Mouse (Mus musculus) megakaryocyte, embryonic 14.5 days (primary cell): ENCODE measurements around the gene Pyroxd2.

Experiments
- FLI1 ChIP-seq: IDR thresholded peaks from 2 replicates; pipeline ENCODE4 v1.6.1; 2012; ENCODE audit warnings: low read length, inconsistent platforms, mixed read lengths
- GATA1 ChIP-seq: IDR thresholded peaks from 3 replicates; pipeline ENCODE4 v1.6.1; 2012; ENCODE audit warnings: mixed read lengths, low read length, inconsistent platforms, borderline replicate concordance

- TF ChIP-seq GATA1 (no peak), FLI1 (no peak)
Observed at GRCm38 (mm10) chr19:42737753-42738152, 14.8 kb downstream of the Pyroxd2 start.
